Mouse (Mus musculus) urinary bladder, postnatal 4 days (tissue): ENCODE measurements around the gene Rpl37.

ENCODE experiments used
- DNase-seq, 2 experiments: peaks; one replicate each; pipeline ENCODE4 v3.0.0; 2021 to 2022; ENCODE audit warnings: low spot score in 2 of 2

Gene Rpl37

DNA sequence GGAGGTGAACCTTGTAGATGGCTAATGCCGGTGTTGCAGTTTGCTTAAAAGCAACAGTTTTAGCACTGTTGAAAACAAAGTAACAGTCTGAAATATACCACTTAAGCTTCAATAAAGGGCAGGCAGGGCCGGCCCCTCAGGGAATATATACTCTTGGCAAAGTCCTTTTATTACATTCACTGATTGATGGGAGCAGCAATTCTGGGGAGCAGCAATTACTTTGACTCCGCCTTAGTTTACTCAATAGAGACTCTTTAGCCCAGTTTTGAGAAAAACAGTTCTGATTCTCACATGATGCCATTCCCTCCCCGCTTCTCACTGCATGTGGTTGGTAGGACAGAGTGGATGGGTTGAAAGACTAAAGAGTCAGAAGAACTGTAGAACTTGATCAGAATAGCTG is 32.7 kb downstream of the Rpl37 start:
- DNase-seq, result no peak

DNA sequence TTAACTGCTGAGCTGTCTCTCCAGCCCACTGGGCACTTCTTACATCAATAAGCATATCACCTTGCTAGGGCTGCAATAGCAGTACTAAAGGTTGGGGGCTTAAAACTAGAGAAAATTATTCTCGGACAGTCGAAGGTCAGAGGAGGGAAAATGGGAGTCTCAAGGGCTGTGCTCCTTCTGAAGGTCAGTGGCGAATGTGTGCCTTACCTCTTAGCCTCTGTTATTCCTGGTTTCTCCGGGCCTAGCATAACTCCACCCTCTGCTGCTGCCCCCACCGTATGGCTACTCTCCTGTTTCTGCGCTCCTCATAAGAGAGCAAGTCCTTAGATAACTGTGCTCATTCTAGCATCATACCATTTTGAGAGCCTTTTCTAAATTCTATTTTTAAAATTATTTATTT is 35.7 kb downstream of the Rpl37 start:
- DNase-seq, result no peak

DNA sequence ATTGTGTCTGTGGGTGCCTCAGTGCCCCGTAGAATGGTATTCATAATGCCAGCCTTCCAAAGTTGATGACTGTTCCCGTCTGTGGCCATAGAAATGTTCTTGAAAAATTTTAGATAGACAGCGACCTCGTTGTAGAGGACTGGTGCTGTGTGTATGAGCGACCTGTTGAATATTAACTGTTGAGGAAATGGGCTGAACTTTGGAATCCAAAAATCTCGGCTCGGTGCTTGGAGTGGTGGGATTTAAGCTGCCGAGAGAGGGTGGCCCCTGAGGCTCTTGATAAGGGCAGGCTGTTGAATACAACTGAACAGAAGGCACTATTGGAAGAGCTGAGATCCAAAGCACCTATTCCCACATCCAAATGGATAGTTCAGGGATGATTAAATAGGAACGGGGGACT is 38.2 kb downstream of the Rpl37 start:
- no peak for DNase-seq

DNA sequence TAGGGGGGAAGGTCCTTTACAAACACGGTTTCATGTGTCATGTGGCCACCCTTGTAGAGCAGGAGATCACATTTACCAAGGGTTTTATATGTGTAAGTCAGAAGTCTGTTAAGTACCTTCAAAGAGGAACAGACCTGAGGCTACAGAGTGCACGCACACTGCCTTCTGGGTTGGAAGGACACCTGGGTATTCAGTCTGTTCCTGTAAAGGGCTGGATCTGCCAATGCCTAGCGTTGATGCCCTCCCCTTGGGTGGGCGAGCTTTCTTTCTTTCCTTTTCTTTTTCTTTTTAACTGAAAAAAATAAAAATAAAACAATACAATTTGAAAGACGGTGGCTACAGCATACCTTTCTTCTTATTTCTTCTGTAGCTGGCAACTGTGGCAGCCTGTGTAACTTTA is 38.6 kb downstream of the Rpl37 start:
- no peak for DNase-seq

DNA sequence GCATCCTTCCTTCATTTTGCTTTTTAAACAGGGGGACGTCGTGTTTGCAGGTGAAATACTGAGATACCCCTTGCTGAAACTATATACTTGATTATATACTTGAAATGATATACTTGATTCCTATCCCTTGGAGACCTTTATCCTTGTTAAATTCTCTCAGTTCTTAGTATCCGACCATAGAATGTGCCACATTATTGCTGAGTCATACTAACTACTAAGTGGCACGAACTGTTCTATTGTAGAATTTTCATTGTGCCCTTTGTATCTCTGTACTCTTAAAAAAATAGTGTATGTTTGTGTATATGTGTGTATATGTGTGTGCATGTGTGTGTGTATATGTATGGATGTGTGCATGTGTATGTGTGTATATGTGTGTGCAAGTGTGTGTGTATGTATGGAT is 39.9 kb downstream of the Rpl37 start:
- DNase-seq, result no peak

DNA sequence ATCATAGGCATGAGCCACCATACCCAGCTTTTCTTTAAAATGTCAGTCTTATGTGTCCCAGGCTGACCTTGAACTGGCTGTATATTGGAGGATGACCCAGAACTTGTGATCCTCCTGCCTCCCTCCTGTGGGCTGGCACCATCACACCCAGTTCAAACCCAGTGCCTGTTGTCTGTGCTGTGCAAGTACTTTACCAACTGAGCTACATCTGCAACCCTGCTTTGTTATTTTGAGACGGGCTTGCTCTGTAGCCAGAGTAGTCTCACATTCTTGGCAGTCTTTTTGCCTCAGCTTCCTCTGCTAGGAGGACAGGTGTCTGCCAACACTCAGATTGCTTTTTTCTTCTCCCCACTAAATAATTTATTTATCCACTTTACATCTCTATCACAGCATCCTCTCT is 40.9 kb downstream of the Rpl37 start:
- DNase-seq, result no peak

DNA sequence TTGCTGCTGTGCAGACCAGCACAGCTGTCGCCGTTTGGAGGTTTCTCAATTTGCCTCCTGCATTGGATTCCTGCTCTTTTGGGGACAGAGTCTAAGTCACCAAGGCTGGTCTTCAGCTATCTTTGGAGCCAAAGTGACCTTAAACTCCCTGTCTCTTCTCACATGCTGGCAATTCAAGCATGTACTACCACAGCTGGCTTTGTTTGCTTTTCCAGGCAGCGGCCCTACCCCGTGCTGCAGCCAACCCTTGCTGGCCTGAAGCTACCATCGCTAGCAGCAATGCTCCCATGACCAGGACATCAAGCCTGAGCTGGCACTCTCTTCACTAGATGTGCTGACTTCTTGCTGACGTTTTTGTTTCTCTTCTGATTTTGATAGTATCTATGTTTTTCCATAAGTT is 42.4 kb downstream of the Rpl37 start:
- DNase-seq, result no peak

DNA sequence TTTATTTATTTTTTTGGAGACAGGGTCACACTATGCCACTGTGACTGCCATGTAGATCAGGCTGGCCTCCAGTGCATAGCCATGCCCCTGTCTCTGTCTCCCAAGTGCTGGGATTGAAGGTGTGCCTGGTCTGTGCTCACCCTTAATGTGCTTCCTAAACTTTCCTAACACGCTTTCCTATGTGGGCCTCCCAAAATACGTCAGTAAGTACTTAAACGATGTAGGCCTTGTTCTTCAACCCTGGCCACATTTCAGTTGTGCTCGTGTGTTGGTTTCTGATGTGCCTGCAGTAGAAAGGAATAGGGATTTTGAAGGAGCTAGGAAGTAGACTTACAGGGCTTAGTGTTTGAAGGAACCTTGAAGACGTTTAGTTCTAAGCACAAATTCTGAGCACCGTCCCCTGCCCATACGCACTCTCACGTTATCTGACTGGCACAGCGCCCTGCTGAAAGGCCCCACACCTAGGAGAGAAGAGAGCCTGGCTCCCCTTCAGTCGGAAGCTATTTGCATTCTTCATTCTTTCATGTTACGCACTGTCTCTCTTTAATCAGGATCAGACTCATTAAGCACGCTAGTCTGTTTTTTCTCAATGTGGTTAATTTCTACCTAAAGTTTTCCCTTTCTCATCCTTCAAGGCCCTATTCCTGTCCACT is 48.8 kb downstream of the Rpl37 start:
- DNase-seq, result no peak
